Mouse (Mus musculus) embryonic facial prominence, embryonic 12.5 days (tissue): ENCODE measurements around the gene Pde4dip. TPM values are rescaled to one million over a fixed set of nuclear protein-coding genes. Genes with fewer than 3 reads are reported as not detected.

Source experiments
- ATAC-seq: fragments of 200-750 bp; cut with Nextera tagmentation; 2 replicates; pipeline ENCODE4 v1.8.0; 2017; ENCODE audit not compliant: insufficient number of reproducible peaks, insufficient read depth, low FRiP score, low TSS enrichment
- H3K27ac ChIP-seq: fragments of 300-500 bp; sonication (generic); 2 replicates; pipeline ENCODE4 v1.5.1; 2016; ENCODE audit warnings: mild to moderate bottlenecking
- H3K27me3 ChIP-seq: fragments of 300-500 bp; sonication (generic); 2 replicates; pipeline ENCODE4 v1.6.1; 2016; ENCODE audit warnings: mild to moderate bottlenecking, moderate library complexity
- H3K36me3 ChIP-seq: fragments of 300-500 bp; sonication (generic); 2 replicates; pipeline ENCODE4 v1.6.1; 2016; ENCODE audit warnings: mild to moderate bottlenecking
- H3K4me1 ChIP-seq: fragments of 300-500 bp; sonication (generic); 2 replicates; pipeline ENCODE4 v1.6.1; 2016
- H3K4me2 ChIP-seq: fragments of 300-500 bp; sonication (generic); replicated peaks from 2 replicates; pipeline ENCODE4 v1.6.1; 2016; ENCODE audit warnings: mild to moderate bottlenecking, moderate library complexity
- H3K4me3 ChIP-seq: fragments of 300-500 bp; sonication (generic); 2 replicates; pipeline ENCODE4 v1.5.1; 2016; ENCODE audit warnings: mild to moderate bottlenecking
- H3K9ac ChIP-seq: fragments of 300-500 bp; sonication (generic); 2 replicates; pipeline ENCODE4 v1.6.1; 2016; ENCODE audit warnings: mild to moderate bottlenecking, moderate library complexity
- H3K9me3 ChIP-seq: fragments of 300-500 bp; sonication (generic); 2 replicates; pipeline ENCODE4 v1.6.1; 2016; ENCODE audit warnings: mild to moderate bottlenecking, moderate library complexity
- WGBS: fragments of 180-500 bp; shearing (Covaris S2); methylation state at CpG from one replicate; pipeline ENCODE4 v1.1.7; 2016; 5-methylcytosine and 5-hydroxymethylcytosine counted together
- polyA plus RNA-seq: library from polyadenylated mRNA; unstranded; fragments of >200 nt; fragmentation: Nextera tagmentation; extraction: Ambion mirVana; gene quantifications from 2 replicates; pipeline ENCODE4 v1.2.1, GENCODE M21; 2016

Gene Pde4dip
- 32.4 and 34.9 TPM in 2 replicates for polyA plus RNA-seq

DNA sequence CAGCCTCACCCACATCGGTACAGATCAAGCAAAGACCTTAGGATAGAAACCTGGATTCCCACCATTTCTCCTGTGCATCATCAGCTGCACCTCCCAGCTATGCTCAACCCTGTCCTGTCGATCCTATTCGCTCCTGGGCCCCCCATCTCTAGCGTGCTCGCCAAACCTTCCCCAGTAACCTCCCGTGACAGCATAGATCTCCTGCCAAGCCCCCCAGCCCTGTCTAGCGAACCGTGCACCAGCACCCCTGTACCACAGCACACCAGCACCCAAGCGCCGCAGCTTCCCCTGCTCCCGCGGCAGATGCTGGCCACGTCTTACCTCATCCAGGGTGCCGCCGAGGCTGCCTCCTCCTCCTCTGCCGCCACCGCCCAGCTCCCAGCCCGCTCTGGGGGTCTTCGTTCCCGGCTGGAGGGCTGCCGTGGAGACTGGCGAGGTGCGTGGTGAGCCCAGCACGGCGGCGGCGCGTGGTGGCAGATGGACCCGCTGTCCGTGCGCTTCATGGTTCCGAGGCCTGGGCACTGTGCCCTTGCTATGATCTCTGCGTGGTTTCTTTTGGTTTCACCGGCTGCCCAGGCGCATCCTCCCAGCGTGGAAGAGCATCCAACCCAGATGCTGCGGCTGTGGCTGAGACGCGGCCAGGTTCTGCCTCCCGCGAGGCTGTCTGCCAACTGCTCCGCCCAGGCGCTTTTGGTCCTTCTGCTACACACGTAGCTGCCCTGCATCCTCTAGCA lies at the start of gene Pde4dip:
Gene Pde4dip, minus strand, starts transcription at position 540 of the 734 bp plus-strand sequence.
- Histone ChIP-seq H3K4me2 (peak within 1 kb of the TSS; percentile 94), H3K9ac (peak within 1 kb of the TSS; percentile 49), H3K36me3 (no peaks in the 10 kb centered on the region), H3K4me3 (peak within 1 kb of the TSS; percentile 50), H3K9me3 (no peaks in the 10 kb centered on the region), H3K27me3 (peaks cover 33% of the 10 kb centered on the region), H3K4me1 (peaks cover 9% of the 10 kb centered on the region; the same call in 1 of the 2 replicates), H3K27ac (no peak within 1 kb of the TSS)
- ATAC-seq = peak; percentile 35; the same call in 1 of the 2 replicates
- WGBS = 2% methylated on average over 44 of the region's 44 CpGs

DNA sequence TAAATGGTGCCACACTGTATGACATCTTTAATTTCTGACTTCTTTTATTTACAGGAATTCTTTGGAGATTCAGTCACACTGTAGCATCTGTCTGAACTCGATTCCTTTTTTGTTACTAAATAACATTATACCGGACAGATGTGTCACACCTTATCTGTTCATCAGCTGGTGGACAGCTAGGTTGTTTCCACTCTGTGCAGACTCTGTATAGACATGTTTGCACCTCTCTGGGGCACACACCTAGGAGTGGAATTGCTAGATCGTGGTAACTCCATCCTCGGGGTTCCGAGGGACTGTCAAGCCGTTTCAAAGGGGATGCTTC lies 49.4 kb upstream of the Pde4dip start:
- H3K27ac ChIP-seq = no peak overlapping the region
- 71% methylated on average over 6 of the region's 6 CpGs for WGBS
- H3K4me1 ChIP-seq = peaks cover 56% of the 10 kb centered on the region
- H3K4me3 ChIP-seq = no peak overlapping the region
- H3K9me3 ChIP-seq = no peaks in the 10 kb centered on the region
- no peaks in the 10 kb centered on the region for H3K36me3 ChIP-seq
- H3K27me3 ChIP-seq = no peaks in the 10 kb centered on the region
- ATAC-seq = no peak
- no peak overlapping the region for H3K4me2 ChIP-seq
- H3K9ac ChIP-seq = no peak overlapping the region

DNA sequence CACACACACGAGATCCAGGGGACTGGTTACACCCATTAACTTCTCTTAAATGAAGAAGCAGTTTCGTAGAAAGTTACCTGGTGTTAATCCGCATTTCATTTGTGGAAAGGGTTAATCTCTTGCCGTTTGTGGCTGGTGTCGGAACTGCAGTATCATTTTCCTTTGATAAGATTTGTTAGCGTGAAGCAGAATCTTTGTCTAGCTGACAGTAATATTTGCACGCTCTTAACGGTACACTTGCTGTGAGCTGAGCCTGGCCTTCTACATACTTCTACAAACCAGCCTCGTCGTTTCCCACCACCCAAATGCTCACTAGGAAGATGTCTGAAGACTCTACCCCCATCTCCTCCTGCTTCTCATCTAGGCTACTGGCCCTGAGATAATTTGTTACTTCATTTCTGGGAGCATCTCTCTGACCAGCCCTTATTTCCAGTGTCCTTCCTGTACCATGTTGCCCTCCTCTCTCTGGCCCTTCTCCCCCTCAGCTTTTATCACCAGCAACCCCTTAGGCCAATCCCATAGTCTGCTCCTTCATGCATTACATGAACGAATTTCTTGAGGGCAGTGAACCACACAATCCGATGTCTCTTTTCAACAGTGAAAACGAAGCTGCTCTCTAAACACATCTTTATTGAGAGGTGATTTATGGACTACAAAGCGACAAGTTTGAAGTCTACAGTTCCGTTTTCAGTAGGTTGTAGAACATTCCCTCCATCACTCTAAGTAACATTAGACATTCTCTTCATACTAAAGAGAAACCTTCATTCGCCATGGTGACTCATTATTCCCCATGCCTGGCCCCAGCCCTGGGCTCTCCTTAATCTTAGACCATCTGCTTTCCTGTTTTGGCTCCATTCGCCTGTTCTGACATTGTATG lies 48.8 kb upstream of the Pde4dip start:
- Histone ChIP-seq H3K4me3 (no peak overlapping the region), H3K4me2 (no peak overlapping the region), H3K27me3 (no peaks in the 10 kb centered on the region), H3K27ac (no peak overlapping the region; the same call in 1 of the 2 replicates), H3K4me1 (peaks cover 55% of the 10 kb centered on the region), H3K36me3 (no peaks in the 10 kb centered on the region), H3K9ac (no peak overlapping the region), H3K9me3 (no peaks in the 10 kb centered on the region)
- 55% methylated on average over 17 of the region's 17 CpGs for WGBS
- no peak for ATAC-seq

DNA sequence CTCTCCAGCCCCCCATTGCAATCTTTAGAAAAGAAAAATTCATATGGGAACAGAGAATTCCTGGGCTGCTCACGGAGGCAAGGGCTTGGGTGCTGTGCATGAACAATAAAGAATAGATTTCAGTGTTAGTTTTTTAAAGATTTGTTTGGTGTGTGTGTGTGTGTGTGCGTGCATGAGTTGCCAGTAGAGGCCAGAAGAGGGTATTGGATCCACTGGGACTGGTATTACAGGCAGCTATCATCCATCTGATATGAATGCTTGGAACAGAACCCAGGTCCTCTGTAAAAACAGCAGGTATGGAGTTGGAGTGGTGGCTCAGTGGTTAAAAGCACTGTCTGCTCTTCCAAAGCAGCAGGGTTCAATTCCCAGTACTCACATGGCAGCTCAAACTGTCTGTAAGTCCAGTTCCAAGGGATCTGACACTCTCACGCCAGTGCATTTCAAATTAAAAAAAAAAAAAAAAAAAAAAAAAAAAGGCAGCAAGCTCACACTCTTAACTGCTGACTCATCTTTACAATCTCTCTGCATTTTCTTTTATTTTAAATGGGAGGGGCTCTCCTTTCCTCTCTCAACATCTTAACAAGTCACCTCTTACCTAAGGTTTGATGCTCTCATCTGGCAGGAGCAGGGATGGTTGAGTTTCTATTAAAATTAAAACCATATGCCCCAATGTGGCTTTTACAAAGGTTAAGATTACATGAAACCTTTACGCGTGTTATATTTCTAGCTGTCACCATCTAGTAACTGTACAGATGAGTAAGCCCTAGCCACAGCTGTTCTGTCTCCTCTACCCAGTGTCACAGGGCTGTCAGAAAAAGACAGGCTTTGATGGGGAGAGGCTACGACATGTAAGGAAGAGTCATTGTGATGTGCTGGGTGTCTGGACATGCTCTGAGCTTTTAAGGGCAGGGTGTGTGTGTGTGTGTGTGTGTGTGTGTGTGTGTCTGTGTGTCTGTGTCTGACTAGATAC lies 46.1 kb upstream of the Pde4dip start:
- Histone ChIP-seq H3K4me3 (no peak overlapping the region), H3K27me3 (no peaks in the 10 kb centered on the region), H3K9ac (no peak overlapping the region), H3K27ac (no peak overlapping the region), H3K4me2 (no peak overlapping the region), H3K4me1 (peaks cover 52% of the 10 kb centered on the region), H3K36me3 (no peaks in the 10 kb centered on the region), H3K9me3 (no peaks in the 10 kb centered on the region)
- no peak for ATAC-seq
- WGBS = 53% methylated on average over 6 of the region's 6 CpGs

DNA sequence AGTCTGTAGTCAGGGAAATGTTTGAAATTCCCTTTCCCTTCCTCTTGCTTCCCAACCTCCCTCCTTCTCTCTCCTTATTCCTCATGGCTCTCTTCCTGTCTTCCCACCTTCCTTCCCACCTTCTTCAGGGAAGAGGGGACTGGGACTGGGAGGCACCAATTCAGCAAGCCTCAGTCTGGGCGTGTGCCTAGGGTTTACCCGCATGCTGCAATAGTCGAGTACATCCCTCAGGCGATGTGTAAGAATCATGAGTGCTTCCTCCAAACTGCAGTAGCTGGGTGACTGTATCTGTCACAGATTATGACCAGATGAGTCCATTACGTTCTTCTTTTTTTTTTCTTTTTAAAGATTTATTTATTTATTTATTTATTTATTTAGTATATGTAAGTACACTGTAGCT lies 45.3 kb upstream of the Pde4dip start:
- H3K4me3 ChIP-seq = no peak overlapping the region
- no peak overlapping the region for H3K4me2 ChIP-seq
- H3K9ac ChIP-seq = no peak overlapping the region
- 60% methylated on average over 5 of the region's 5 CpGs for WGBS
- no peak overlapping the region for H3K27ac ChIP-seq
- no peaks in the 10 kb centered on the region for H3K9me3 ChIP-seq
- peaks cover 47% of the 10 kb centered on the region for H3K4me1 ChIP-seq
- no peak for ATAC-seq
- H3K27me3 ChIP-seq = no peaks in the 10 kb centered on the region
- no peaks in the 10 kb centered on the region for H3K36me3 ChIP-seq

DNA sequence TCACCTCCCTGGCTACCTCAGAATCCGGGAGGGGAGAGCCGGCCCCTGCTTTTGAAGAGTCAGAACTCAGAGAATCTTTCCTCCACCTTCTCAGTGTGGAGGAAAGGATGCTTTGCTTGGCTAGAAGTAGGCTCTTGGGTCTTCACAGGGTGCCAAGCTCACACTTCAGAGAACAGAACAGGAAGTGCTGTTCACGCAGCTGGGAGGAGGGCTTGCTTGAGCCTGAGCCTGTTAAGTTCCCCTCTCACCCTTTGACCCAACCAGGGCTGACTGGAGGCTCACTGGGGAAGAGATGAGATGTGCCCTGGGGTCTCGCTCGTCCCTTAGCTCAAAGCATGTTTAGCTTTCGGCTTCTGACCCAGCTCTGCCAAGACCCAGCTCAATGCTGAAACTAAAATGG lies 44.7 kb upstream of the Pde4dip start:
- Histone ChIP-seq H3K27me3 (no peaks in the 10 kb centered on the region), H3K27ac (no peak overlapping the region), H3K36me3 (no peaks in the 10 kb centered on the region), H3K9ac (no peak overlapping the region), H3K4me2 (no peak overlapping the region), H3K9me3 (no peaks in the 10 kb centered on the region), H3K4me3 (no peak overlapping the region), H3K4me1 (peaks cover 46% of the 10 kb centered on the region)
- ATAC-seq = no peak
- WGBS = 22% methylated on average over 6 of the region's 6 CpGs

DNA sequence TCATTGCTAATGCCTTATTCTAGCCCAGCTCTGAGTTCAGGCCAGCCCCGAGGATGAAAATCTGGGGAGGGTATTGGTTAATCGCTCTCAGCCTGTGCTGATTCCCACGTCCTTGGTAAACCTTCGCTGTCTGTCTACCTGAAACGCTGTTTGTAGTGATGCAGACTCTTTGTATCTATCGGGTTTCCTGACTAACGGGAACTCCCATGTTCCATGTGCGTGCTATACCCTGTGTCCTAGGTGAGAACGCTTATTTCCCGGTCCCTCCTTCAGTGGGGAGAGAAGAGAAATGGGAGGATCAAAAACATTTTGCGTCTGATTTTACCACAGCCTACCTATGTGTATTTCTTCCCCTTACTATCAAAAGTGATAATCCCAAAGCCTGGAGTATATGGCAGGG lies 44.3 kb upstream of the Pde4dip start:
- no peak overlapping the region for H3K27ac ChIP-seq
- no peak overlapping the region for H3K9ac ChIP-seq
- no peaks in the 10 kb centered on the region for H3K27me3 ChIP-seq
- H3K4me1 ChIP-seq = peaks cover 46% of the 10 kb centered on the region
- no peak overlapping the region for H3K4me2 ChIP-seq
- H3K36me3 ChIP-seq = no peaks in the 10 kb centered on the region
- no peak overlapping the region for H3K4me3 ChIP-seq
- 32% methylated on average over 11 of the region's 11 CpGs for WGBS
- ATAC-seq = no peak
- no peaks in the 10 kb centered on the region for H3K9me3 ChIP-seq

DNA sequence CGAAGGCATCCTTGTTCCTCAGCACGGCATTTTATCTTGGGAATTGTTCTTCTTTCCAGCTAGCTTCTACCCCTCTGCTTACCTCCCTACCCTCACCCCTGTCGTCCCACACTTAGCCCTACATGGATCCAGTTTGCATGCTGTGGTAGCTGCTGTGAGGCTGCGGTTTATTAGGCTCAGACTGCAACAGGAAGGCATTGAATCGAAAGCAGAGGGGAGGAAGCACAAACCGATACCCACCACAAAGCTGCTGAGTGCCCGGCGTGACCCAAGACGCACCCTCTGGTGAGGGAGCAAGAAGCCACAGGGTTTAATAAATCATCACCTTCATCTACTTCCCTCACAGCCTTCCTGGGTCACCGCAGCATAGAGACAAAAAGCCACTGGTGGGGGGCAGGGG lies 43.6 kb upstream of the Pde4dip start:
- no peak overlapping the region for H3K4me3 ChIP-seq
- no peak overlapping the region for H3K27ac ChIP-seq
- H3K9me3 ChIP-seq = no peaks in the 10 kb centered on the region
- no peak for ATAC-seq
- no peaks in the 10 kb centered on the region for H3K36me3 ChIP-seq
- WGBS = 15% methylated on average over 10 of the region's 10 CpGs
- peaks cover 40% of the 10 kb centered on the region for H3K4me1 ChIP-seq
- H3K9ac ChIP-seq = no peak overlapping the region
- H3K4me2 ChIP-seq = peak overlapping the region; percentile 18
- no peaks in the 10 kb centered on the region for H3K27me3 ChIP-seq

DNA sequence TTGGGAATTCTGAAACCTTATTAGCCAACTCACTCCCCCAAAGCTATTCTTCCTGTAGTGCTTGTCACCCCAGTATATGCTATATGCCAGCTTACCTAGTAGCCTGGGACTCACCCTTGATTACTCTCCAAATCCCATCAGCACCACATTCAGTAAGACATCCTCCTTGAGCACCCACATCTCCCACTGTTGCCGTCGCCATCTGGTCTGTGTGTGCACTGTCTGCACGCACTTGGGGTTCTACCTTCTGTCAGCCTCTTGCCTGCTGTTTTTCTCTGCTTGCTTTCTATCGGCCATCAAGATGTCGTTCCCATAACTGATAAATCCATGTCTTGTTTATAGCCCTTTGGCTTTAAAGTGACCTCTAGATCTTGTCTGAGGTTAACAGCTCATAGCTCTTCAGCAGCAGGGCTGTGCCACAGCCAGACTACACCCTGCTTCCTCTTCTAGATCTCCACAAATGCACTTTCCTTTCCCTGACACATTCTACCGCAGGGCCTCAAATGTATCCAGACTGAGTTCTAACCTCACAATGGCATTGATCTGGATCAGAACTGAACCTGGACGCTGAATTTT lies 42.9 kb upstream of the Pde4dip start:
- WGBS = 80% methylated on average over 7 of the region's 7 CpGs
- Histone ChIP-seq H3K9ac (no peak overlapping the region), H3K27ac (no peak overlapping the region), H3K36me3 (no peaks in the 10 kb centered on the region), H3K27me3 (no peaks in the 10 kb centered on the region), H3K4me3 (no peak overlapping the region), H3K9me3 (no peaks in the 10 kb centered on the region), H3K4me2 (no peak overlapping the region), H3K4me1 (peaks cover 39% of the 10 kb centered on the region)
- no peak for ATAC-seq

DNA sequence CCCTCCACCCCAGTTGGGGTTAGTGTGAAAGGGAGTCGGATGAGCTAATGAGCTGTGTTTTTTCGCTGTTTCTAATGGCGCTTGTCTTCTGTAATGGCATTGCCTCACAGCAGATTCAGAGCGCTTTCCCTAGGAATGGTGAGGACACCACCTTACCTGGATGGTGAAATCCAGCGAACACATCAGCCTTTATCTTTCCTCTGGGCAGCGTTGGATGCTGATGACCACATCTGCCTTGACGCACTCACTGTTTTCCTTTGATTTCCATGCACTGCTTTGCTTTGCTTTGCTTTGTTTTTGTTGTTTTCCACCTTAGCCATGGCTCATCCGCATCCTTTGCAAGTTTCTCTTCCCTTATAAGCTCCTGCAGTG lies 42.3 kb upstream of the Pde4dip start:
- Histone ChIP-seq H3K4me2 (no peak overlapping the region), H3K36me3 (no peaks in the 10 kb centered on the region), H3K4me3 (no peak overlapping the region), H3K9ac (no peak overlapping the region), H3K27me3 (no peaks in the 10 kb centered on the region), H3K27ac (0 out of 2 replicates have a peak overlapping the region, but pooled peaks have one; percentile 43), H3K4me1 (peaks cover 39% of the 10 kb centered on the region), H3K9me3 (no peaks in the 10 kb centered on the region)
- 73% methylated on average over 8 of the region's 8 CpGs for WGBS
- no peak for ATAC-seq
